Mouse (Mus musculus) T-helper 2 cell (primary cell): ENCODE results near the gene Inca1.

Experiments
- in situ Hi-C: fragments of 300-600 bp; cut with MboI, MseI; formaldehyde crosslinking; loops from one replicate; pipeline ENCODE4 v1.15.1; 2025; ENCODE audit warnings: high pct_unique_total_duplicates

Gene Inca1

GRCm38 (mm10) chr11:70699722-70700556 lies at the start of gene Inca1, which contains the start of gene Kif1c:
Inca1 (minus strand) TSS chr11:70700155.
Kif1c (plus strand) TSS chr11:70700548.
- in situ Hi-C loops, result no loop called here

GRCm38 (mm10) chr11:70747876-70748545 lies 48.1 kb upstream of the Inca1 start:
- in situ Hi-C loops, result no loop called here

- in situ Hi-C loops, result no loop called here
Observed at GRCm38 (mm10) chr11:70745636-70746035, 45.7 kb upstream of the Inca1 start.

- in situ Hi-C loops, result no loop called here
Observed at GRCm38 (mm10) chr11:70742581-70743459, 42.9 kb upstream of the Inca1 start.

- in situ Hi-C loops, result no loop called here
Observed at GRCm38 (mm10) chr11:70742117-70742516, 42.2 kb upstream of the Inca1 start.

GRCm38 (mm10) chr11:70741603-70742002 lies 41.6 kb upstream of the Inca1 start:
- in situ Hi-C loops, result no loop called here

GRCm38 (mm10) chr11:70737749-70738148 lies 37.8 kb upstream of the Inca1 start:
- in situ Hi-C loops, result no loop called here

GRCm38 (mm10) chr11:70733256-70733655 lies 33.3 kb upstream of the Inca1 start:
- in situ Hi-C loops, result no loop called here

GRCm38 (mm10) chr11:70731178-70731577 lies 31.2 kb upstream of the Inca1 start:
- in situ Hi-C loops, result no loop called here

- in situ Hi-C loops, result no loop called here
Observed at GRCm38 (mm10) chr11:70730427-70731038, 30.6 kb upstream of the Inca1 start.

GRCm38 (mm10) chr11:70727385-70727784 lies 27.4 kb upstream of the Inca1 start:
- in situ Hi-C loops, result no loop called here

GRCm38 (mm10) chr11:70726585-70726984 lies 26.6 kb upstream of the Inca1 start:
- in situ Hi-C loops, result no loop called here

- in situ Hi-C loops, result no loop called here
Observed at GRCm38 (mm10) chr11:70724706-70725105, 24.8 kb upstream of the Inca1 start.

- in situ Hi-C loops, result no loop called here
Observed at GRCm38 (mm10) chr11:70721072-70721471, 21.1 kb upstream of the Inca1 start.

- in situ Hi-C loops, result no loop called here
Observed at GRCm38 (mm10) chr11:70720567-70720966, 20.6 kb upstream of the Inca1 start.

GRCm38 (mm10) chr11:70718481-70718880 lies 18.5 kb upstream of the Inca1 start:
- in situ Hi-C loops, result no loop called here

GRCm38 (mm10) chr11:70715832-70716231 lies 15.9 kb upstream of the Inca1 start:
- in situ Hi-C loops, result no loop called here

GRCm38 (mm10) chr11:70713222-70713621 lies 13.3 kb upstream of the Inca1 start:
- in situ Hi-C loops, result no loop called here

GRCm38 (mm10) chr11:70711026-70711425 lies 11.1 kb upstream of the Inca1 start:
- in situ Hi-C loops, result no loop called here

GRCm38 (mm10) chr11:70706127-70706526 lies 6.2 kb upstream of the Inca1 start:
- in situ Hi-C loops, result no loop called here

- in situ Hi-C loops, result no loop called here
Observed at GRCm38 (mm10) chr11:70702781-70703180, 2.8 kb upstream of the Inca1 start.
